In genomic region chr3:52680824-52681388, GRCm38 (mm10) we compare ENCODE assay signal across 18 mouse cellular contexts.
DNase-seq lines count a peak whose midpoint lies in the region; ATAC-seq and TF ChIP-seq lines count a peak whose summit lies in the region.
"Had no signal": no experiment of that assay in that cellular context is flagged by ENCODE, and none has a peak within 500 bp of the region (broad histone marks: within the 10 kb centered on the region; RNA-seq: fewer than 3 reads in every experiment).

No protein-coding gene starts in this region.

- no peak overlapping the region for H3K4me3 ChIP-seq in hindbrain, embryonic 14.5 days (replicated peaks; ENCODE audit: low read length)
- H3K4me3 ChIP-seq in midbrain, embryonic 15.5 days = no peak overlapping the region
- H3K4me3 ChIP-seq: embryonic facial prominence, embryonic 12.5 days; heart, embryonic 10.5 days; layer of hippocampus, adult 2 months; limb, embryonic 15.5 days had no signal

- H3K36me3 ChIP-seq in hindbrain, embryonic 14.5 days (replicated peaks; ENCODE audit: control insufficient read depth, insufficient read depth) = no peaks in the 10 kb centered on the region
- no peaks in the 10 kb centered on the region for H3K36me3 ChIP-seq in midbrain, embryonic 15.5 days (replicated peaks)
- H3K36me3 ChIP-seq: embryonic facial prominence, embryonic 12.5 days; heart, embryonic 10.5 days; limb, embryonic 15.5 days had no signal

- 30% methylated on average over 3 of the region's 3 CpGs for WGBS in hindbrain, embryonic 14.5 days
- WGBS in midbrain, embryonic 15.5 days = 19% methylated on average over 3 of the region's 3 CpGs

- TF ChIP-seq POLR2A in brain, embryonic 14.5 days (IDR thresholded peaks at IDR 0.05; ENCODE audit: borderline replicate concordance, extremely low read depth, insufficient read depth, insufficient read length, poor library complexity, severe bottlenecking) = no peak

- H3K27ac ChIP-seq in hindbrain, embryonic 14.5 days = no peak overlapping the region
- no peak overlapping the region for H3K27ac ChIP-seq in midbrain, embryonic 15.5 days
- H3K27ac ChIP-seq: embryonic facial prominence, embryonic 12.5 days; heart, embryonic 10.5 days; layer of hippocampus, adult 2 months; limb, embryonic 15.5 days; macrophage had no signal

- H3K4me2 ChIP-seq in hindbrain, embryonic 14.5 days (replicated peaks) = no peak overlapping the region
- H3K4me2 ChIP-seq in midbrain, embryonic 15.5 days = no peak overlapping the region
- H3K4me2 ChIP-seq: embryonic facial prominence, embryonic 12.5 days; limb, embryonic 15.5 days had no signal

- DNase-seq in brain, embryonic 14.5 days (ENCODE audit: low read depth) = peak; percentile 73
- DNase-seq in embryo, embryonic 11 days = peak; percentile 19
- peak; percentile 36 for DNase-seq in hindbrain, embryonic 14.5 days (ENCODE audit: low spot score)
- DNase-seq in thymus, adult 18-20 months = no peak
- no peak for DNase-seq in cerebellum, postnatal 25 days
- DNase-seq: cerebellum, adult 18-20 months; gastrocnemius, postnatal 14 days; heart, postnatal 4 days; kidney, adult 9 months; lung, adult 18-20 months; right cerebral cortex, adult 18-20 months had no signal

- H3K27me3 ChIP-seq in hindbrain, embryonic 14.5 days (ENCODE audit: control insufficient read depth, insufficient read depth, low read length) = peaks cover 32% of the 10 kb centered on the region
- 0 out of 2 replicates have a peak, but pooled peaks cover 6% of the 10 kb centered on the region for H3K27me3 ChIP-seq in midbrain, embryonic 15.5 days (replicated peaks)
- H3K27me3 ChIP-seq: embryonic facial prominence, embryonic 12.5 days; limb, embryonic 15.5 days had no signal

- no peak for TF ChIP-seq CTCF in brain, embryonic 14.5 days (IDR thresholded peaks at IDR 0.05; ENCODE audit: borderline replicate concordance, extremely low read depth, insufficient read depth, insufficient read length)

- peaks cover 7% of the 10 kb centered on the region; the same call in 1 of the 2 replicates for H3K9me3 ChIP-seq in hindbrain, embryonic 14.5 days (ENCODE audit: control insufficient read depth, low read length)
- H3K9me3 ChIP-seq in midbrain, embryonic 15.5 days = no peaks in the 10 kb centered on the region
- H3K9me3 ChIP-seq: heart, embryonic 10.5 days; limb, embryonic 15.5 days had no signal

- no peak overlapping the region for H3K9ac ChIP-seq in hindbrain, embryonic 14.5 days
- no peak overlapping the region for H3K9ac ChIP-seq in midbrain, embryonic 15.5 days
- H3K9ac ChIP-seq: embryonic facial prominence, embryonic 12.5 days; limb, embryonic 15.5 days had no signal

- peak; percentile 71; the same call in 1 of the 2 replicates for ATAC-seq in hindbrain, embryonic 14.5 days (ENCODE audit: low FRiP score)
- 0 out of 2 replicates have a peak, but pooled peaks have one; percentile 54 for ATAC-seq in midbrain, embryonic 15.5 days (replicated peaks)
- ATAC-seq in inflammation-experienced regulatory T-cells, adult 6 months = no peak

- peaks cover 7% of the 10 kb centered on the region for H3K4me1 ChIP-seq in hindbrain, embryonic 14.5 days (replicated peaks; ENCODE audit: control insufficient read depth, insufficient read depth, low read length)
- peaks cover 4% of the 10 kb centered on the region; the same call in 1 of the 2 replicates for H3K4me1 ChIP-seq in midbrain, embryonic 15.5 days
- H3K4me1 ChIP-seq: embryonic facial prominence, embryonic 12.5 days; heart, embryonic 10.5 days had no signal

Comparison
In these comparisons a context has a peak if more than half of its experiments do, and no peak if none do; other contexts are left out.
1. DNase-seq: peak in brain, embryonic 14.5 days (single experiment), embryo, embryonic 11 days (single experiment) and hindbrain, embryonic 14.5 days (single experiment); none in thymus, adult 18-20 months (0 of 2) and cerebellum, postnatal 25 days (0 of 2).